Mouse (Mus musculus) adrenal gland, adult 8-10 months (tissue): ENCODE results near the gene Itgav. TPM values are rescaled to one million over a fixed set of nuclear protein-coding genes. Genes with fewer than 3 reads are reported as not detected.

Experiments
- DNase-seq: peaks from one replicate; pipeline ENCODE4 v3.0.0; 2022
- total RNA-seq, 4 experiments: library from RNA; stranded (reverse); gene quantifications; 2 replicates each; pipeline ENCODE4 v1.2.4; 2022

Gene Itgav
- total RNA-seq, 4 experiments from 2014 or later = 115 to 144 (median 126) TPM

DNA sequence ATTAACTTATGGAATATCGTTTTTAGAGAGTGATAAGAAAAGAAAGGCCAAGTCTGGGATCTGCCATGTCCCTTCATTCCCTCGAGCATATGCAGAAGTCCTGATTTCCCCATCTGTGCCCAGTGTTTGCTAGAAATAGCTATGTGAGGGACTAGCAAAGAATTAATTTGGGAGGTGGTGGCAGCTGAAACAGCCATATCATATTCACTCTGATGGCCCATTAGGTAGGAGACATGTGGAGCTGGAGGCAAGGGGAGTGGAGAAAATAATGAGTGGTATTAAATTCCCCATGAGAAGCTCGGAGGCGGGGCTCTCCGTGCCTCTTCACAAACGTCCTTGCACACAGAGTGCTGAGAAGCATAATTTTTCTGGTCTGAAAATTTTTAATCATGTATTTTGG, 92.0 kb downstream of the Itgav start:
- no peak for DNase-seq

DNA sequence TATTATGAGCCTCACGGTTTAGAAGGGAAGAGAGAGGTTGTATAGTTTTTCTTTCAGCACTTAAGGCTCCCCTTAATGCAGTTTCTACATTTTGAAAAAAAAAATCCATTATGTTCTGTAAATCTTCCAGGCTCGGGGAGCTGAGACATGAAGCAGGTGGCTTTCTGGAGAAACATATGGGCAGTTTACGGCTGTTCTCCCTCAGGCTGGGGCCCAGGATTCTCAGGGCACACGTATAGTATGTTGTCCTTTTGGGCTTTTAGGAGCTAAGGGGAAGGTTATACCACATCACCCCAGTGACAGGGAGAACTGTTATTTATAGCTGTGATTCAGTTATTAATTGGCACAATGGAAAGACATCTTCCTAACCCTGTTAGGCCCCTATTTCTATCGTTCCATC, 101.0 kb downstream of the Itgav start:
- no peak for DNase-seq

DNA sequence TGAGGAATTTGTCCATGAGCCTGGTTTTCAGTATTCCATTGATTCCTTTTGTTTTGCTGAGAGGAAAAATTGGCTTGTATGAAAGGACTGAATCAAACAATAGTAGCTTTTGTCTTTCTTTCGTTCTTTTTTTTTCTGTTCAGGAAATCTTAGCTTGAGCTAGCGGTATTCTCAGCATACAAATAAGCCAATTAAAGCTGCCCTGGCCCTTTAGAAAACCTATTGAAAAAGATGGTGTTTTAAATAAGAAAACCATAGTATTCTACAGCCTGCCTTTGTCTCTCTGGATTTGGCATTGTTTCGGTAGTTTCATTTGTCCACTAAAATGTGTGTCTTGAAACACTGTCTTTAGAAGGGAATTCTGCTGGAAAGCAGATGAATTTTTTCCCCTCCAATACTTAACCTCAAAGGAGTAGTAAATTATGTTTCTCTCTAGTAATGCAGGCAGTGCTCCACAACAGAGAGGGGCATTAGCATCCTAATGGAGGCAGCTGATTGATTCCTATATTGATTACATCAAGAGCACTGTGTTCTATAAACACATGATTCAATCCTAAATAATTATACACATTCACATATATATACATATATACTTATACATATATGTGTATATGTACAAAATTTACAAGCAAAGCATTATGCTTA, 104.8 kb downstream of the Itgav start:
- no peak for DNase-seq

DNA sequence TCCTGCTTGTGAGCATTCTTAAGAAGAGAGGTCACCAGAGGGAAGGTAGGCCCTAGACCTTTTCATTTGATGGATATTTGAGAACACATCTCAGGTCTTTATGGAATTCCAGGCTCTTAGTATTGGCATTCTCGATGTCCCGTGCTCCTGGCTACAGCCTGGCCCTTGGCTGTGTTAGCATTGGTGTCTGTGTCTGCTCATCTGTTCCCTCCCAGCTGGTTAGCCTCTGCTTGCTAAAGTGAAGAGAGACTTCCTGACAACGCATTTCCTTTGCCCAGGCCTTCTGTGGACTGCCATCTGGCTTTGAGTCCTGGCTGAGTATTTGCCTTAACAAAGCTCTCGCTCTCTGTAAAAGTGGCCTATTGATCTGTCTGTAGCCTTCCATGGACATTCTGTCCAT, 108.7 kb downstream of the Itgav start:
- no peak for DNase-seq

DNA sequence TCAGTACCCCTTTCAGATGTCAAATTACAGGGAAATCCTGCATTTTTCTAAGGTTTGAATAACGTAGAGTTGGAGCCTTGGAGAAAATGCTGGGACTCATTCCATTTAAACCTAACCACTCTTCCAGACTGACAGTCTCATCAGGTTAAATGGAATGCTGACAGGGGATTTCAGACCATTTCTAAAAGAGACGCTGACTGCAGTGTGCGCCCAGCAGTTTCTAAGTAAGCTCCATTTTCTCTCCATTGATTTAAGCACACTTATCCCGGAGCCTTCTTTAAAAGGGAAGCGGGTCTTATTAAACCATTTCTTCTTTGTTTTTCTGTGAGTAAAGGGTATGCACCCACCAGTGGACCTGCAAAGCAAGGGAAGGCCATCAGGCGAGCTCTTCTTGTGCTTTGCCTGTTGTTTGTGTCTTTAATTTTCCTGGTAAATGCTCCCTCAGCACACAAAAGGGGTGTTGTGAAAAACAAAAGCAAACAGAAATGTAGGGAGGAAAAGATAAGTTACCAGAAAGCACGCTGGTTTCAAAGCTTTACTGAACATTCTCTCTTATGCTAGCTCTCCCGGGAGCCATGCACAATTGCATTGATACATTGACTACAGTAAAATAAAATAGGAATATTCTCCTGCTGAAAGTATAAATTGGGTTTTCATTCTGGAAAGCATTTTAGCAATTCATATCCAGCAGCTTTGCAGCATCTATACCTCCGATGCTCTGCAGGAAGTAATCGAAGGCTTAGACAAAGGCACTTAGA, 111.3 kb downstream of the Itgav start:
- no peak for DNase-seq

DNA sequence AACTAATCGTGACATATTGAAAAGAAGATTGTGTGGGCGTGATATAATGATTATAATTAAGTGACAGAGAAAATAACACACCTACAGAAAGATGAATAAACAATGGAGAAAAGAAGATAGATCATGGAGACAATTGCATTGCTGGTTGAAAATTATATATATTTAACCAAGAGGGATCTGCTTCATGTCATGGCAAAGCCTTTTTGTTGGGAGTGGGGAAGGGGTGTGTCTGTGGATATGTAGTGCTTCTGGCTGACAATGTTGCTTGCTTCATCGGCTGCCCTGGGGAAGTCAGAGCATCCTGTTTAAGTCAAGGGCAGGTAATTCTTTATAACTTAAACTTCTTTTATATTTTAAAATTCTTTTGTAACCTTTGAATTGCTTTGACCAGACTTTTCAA, 124.3 kb downstream of the Itgav start:
- no peak for DNase-seq

DNA sequence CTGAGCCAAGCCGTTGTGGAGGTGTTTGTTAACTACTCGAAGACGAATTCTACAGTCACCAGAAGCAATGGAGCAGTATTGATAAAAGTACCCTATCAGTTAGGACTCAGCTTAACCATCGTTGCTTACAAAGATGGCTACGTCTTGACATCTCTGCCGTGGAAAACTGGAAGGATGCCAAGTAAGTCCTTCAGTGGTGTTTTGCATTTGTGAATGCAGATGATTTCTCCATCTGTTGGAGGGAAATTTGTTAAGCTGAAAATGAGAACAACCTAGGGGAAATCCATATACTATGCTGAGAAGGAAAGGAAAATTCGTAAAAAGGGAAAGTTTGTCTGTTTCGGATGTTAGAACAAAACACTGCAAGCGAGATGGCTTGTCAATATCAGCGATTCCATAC, 129.2 kb downstream of the Itgav start:
- DNase-seq = no peak

DNA sequence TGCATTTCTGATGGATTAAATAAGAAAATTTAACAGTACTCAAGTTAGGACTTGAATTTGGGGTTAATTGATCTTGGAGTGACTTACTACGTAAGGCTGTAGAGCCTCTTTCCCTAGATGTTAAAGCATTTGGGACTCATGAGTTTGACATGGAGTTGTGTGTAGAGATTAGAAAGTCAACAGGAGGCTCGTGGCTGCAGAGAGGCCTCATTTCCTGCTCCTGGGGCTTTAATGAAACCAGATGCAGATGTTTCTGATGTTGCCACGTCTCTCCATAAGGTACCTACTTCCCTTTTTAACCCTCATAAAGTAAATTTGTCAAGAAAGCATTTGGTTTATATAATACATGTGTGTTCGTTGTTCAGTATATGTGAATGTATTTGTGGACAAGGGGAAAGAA, 132.0 kb downstream of the Itgav start:
- DNase-seq = no peak

Other genes with a start within 250 kb of the Itgav start
- 100 to 1,000 TPM in 2 of 4 experiments, 10 to 100 TPM in 2; 83.8 to 125 (median 98.6) TPM for gene Zc3h15, start 80.0 kb upstream of the Itgav start, total RNA-seq
- 1 to 10 TPM; 4.4 to 8.6 (median 6.0) TPM for gene Fam171b, start 88.2 kb downstream of the Itgav start, total RNA-seq
- not detected for gene Zswim2, start 216.8 kb downstream of the Itgav start, total RNA-seq
- 1 to 10 TPM; 1.4 to 2.5 (median 1.7) TPM for gene Gm13698, start 231.3 kb downstream of the Itgav start, total RNA-seq
- 1 to 10 TPM; 1.4 to 2.5 (median 1.7) TPM for gene Gm13693, start 237.1 kb downstream of the Itgav start, total RNA-seq
- 1 to 10 TPM in 2 of 4 experiments, not detected in 2; 1.2 to 1.6 TPM for gene Gm13695, start 242.9 kb downstream of the Itgav start, total RNA-seq
- 1 to 10 TPM; 1.4 to 2.5 (median 1.7) TPM for gene Gm13696, start 248.7 kb downstream of the Itgav start, total RNA-seq